Mouse (Mus musculus) fat pad, adult 2 months (tissue): ENCODE data around the gene Sohlh2.
"Not testable (repeated sequence)": the region's sequence is repeated elsewhere in the genome, so short reads cannot be mapped to it uniquely, and the experiment has no call there.

Source experiments
- DNase-seq: peaks from one replicate; pipeline ENCODE4 v3.0.0-alpha.2; 2011; ENCODE audit warnings: low read depth, low spot score; ENCODE audit errors: extremely low read depth

Gene Sohlh2

DNA sequence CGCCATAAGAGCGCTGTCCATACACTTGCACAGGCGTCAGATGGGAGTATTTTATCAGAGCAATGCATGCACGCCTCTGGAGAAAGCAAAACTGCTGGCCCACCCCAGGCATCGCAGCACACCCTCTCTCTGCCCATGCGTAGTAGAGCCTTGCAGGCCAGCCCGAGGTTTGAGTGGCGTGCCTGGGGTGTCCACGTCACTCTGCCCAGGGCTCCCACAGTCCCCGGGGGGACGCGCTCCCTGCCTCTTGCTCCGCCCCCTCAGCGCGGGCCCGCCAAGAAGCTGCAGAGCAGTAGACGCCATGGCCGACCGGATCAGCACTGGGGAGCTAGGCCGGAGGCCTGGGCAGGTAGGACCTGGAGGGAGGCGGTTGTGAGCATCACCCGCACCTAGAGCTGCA, at the start of gene Sohlh2:
Gene Sohlh2, plus strand, starts transcription at position 263 of the 400 bp plus-strand sequence.
- DNase-seq = no peak

DNA sequence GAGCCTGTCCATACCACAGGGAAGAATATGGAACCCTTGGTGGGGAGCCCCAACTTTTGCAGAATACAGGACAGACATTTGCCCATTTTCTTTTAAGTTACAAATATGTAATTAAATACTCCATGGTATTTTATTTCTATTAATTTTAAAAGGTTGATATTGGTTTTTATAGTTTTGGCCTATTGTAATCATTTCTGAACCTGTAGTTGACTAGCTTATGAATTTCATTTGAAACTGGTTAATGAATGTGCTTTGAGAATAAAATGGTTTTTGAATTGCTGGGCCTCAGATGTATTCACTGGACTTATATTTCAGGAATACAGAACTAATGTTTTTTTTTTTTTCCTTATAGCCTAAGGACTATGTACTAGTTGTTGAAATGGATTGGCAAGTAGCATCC, 44.8 kb upstream of the Sohlh2 start, which contains the start of gene Ccdc169:
Gene Ccdc169, plus strand, starts transcription at position 301 of the 400 bp plus-strand sequence.
- DNase-seq = no peak

DNA sequence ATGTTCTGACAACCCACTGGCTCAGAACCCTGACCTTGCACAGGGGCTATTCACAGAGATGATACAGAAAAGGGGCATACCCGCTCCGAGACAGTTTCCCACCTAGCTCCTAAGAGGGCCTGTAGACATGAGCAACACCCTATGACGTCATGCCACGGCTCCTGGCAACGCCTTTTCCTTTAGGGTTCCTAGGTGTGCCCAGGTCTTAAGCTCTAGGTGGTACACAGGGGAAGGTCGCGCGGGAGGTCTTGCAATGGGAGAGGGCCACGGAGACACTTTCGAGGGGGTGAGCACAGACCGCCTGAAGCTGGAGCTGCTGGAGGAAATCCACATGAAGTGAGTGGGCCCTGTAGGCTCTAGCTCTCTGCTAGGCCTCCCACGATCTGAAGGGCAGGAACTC, 42.0 kb upstream of the Sohlh2 start:
- no peak for DNase-seq

DNA sequence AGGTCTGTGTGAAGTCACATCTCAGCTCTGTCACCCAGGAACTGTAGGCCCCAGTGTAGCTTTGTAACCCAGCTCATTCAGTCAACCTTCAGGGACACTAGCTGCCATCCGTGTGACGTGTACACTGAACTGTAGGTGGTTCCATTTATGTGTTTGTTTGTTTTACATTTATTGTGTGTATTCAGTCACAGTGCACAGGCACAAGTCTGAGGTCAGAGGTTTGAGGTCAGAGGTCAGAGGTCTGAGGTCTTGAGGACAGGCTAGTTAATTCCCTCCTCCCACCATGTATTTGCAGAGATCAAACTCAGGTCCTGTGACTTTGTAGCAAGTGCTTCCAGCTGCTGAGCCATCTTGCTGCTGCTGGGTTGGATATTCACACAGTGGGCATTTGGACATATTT, 40.4 kb upstream of the Sohlh2 start:
- no peak for DNase-seq

DNA sequence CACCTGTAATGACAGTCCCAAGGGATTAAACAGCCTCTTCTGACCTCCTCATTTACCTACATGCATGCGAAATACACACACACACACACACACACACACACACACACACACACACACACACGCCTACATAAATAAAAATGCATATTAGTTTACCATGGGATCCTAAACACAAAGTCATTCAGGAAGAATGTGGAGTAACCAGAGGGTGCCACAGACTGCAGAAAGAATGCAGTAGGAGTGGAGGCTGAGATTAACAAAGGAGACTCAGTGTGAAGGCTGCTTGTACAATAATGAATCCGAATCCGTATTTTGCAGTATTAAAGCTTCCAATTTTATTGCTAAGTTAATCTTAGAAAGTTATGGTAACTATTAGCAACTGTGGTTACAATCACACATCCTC, 36.9 kb upstream of the Sohlh2 start:
- DNase-seq = no peak

- DNase-seq = peak; percentile 43
Observed at GRCm38 (mm10) chr3:55146441-55146840, 35.4 kb upstream of the Sohlh2 start.

DNA sequence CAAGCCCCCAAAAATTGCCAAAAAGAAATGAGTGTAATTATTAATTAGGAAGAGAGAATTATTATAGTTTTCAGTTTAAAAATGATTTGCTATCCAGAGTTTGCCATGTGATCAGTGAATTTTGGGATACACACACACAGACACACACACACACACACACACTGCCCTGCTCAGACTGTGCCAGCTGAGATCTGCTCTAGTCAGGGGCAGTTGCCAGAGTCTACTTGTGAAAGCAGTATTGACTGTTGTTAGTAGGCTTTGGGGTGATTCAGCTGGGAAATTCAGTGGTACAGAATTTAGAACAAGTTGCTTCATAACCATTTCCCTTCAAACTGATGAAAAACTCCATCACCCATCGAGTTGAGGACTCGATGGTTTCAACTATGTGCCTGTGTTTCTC, 34.7 kb upstream of the Sohlh2 start:
- no peak for DNase-seq

GRCm38 (mm10) chr3:55148091-55148490, 33.7 kb upstream of the Sohlh2 start:
- DNase-seq = no peak

DNA sequence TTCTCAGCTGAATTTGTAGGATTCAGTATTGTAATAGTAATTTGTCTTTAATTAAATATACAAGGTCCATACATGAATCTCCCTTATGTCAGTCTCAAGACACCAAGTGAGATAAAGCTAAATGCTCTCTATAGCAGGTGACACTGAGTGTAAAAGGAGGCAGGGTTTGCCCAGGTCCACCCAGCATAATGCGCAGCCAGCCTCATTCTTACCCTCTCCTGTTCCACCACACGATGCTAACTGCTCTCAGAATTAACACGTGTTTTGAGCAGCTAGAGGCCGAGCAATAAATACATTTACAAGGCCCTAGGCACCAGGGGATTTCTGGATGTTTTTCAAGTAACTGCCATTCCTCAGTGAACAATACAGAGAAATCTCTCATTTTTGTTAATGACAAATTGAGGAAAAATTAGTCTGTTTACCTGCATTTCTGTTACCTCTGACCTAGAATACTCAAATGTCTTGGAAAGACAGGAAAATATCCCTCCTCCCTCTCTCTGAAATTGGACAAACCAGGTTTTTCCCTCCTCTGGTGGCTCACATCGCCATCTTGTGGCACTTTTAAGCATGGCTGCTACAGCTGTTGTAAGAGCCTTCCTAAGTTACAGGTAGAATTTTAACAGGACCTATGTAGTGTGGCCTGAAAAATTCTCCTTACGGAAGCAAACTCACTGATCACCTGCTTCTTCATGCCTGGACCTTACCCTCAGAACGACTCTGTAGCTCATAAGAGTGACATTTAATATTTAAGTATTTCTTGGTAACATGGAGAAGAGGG, 30.0 kb upstream of the Sohlh2 start:
- DNase-seq = no peak

DNA sequence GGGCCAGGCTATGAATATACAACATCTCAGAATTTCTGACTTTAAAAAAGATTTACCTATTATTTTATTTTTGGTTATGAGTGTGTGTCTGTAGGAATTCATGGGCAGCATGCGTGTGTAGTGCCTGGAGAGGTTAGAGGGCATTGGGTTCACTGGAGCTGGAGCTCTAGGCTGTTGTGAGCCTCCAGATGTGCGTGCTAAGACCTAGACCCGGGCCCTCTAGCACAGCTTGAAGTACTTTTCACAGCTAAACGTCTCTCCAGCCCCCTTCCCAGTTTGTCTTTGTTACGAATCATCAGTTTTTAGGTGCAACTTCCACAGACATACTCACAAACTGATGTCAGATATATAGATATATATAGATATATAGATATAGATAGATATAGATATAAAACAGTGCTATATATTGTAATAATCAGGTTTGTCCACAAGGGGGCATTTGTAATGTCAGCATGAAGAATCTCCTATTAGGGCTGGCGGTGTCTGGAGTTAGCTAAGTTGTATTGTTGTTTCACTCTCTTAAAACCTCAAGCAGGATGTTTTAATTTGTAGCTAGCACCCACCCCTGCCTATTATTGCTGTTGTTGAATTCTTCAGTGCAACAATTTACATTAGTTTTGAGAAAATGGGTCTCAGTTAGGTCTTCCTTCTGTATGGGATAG, 29.0 kb upstream of the Sohlh2 start:
- no peak for DNase-seq

- DNase-seq = no peak
Observed at GRCm38 (mm10) chr3:55154163-55154562, 27.7 kb upstream of the Sohlh2 start.

GRCm38 (mm10) chr3:55157413-55157812, 24.4 kb upstream of the Sohlh2 start:
- no peak for DNase-seq

- DNase-seq = no peak
Observed at GRCm38 (mm10) chr3:55161144-55161543, 20.7 kb upstream of the Sohlh2 start.

DNA sequence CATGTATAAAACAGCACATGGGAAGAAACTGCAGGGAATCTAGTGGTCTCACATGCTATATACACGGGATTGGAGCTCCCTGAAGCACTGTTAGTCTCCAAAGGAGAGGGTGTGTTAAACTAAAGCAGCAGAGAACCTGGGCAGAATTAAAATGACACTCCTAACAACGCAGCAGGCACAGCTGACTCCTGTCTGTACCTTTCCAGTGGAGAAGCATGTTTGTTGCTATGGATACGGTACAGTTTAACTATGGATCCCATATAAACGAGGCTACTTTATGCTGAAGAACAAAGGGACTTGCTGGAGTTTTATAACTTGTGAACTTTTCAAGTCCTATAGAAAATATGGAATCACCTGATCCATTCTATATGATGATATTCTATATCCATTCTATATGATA, 18.3 kb upstream of the Sohlh2 start:
- no peak for DNase-seq

- DNase-seq = no peak
Observed at GRCm38 (mm10) chr3:55172478-55172877, 9.3 kb upstream of the Sohlh2 start.

DNA sequence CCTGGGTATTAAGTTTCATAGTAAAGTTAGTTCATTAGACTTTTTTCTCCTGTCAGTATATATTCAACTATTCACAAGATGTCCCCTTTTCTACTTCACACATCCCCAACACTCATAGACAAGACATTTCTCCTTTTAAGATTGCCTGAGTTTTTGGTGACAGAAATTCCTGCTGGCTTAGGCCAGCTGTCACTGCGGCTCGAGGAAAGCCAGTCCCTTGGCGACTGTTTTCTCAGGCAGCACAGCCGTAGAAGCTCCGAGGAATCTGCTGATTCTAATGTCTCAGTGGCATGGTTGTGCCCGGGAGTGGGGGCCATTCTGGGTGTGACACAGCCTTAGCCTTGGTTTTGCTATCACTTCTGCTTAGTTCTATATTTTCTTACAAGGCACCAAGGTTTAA, 4.6 kb upstream of the Sohlh2 start:
- no peak for DNase-seq

- DNase-seq = no peak
Observed at GRCm38 (mm10) chr3:55191668-55192067, 9.8 kb downstream of the Sohlh2 start.

DNA sequence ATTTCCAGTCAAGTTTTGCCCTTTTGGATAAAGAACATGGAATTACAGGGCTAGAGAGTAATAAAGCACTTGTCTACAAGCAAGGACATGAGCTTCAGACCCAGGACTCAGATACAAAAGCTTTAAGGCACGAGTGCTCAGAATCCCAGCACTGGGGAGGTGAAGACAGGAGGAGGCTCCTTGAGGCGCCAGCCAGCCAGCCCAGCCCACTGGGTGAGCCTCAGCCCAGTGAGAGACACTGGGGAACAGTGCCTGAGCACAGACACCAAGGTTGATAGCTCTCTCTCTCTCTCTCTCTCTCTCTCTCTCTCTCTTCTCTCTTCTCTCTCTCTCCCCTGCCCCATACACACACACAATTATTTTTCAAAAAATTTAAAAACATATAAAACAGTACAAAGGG, 11.5 kb downstream of the Sohlh2 start:
- DNase-seq = no peak

DNA sequence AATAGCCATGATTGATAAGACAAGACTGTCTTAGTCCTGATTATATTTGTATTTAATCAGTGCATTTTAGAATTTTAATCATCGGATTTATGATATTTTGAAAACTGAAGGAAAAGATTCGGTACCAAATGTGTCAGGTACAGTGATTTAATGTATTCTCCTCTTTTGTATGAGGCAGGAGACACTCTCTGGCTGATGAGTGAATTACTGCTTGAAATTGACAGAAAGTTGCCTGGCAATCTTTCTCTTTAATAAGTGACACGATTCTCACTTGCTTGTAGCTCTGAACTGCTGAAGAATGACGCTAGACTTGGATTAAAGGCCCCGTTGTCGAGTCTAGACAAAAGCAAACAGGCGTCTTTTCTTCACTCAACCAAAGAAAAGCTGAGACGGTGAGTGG, 13.0 kb downstream of the Sohlh2 start:
- DNase-seq = no peak

DNA sequence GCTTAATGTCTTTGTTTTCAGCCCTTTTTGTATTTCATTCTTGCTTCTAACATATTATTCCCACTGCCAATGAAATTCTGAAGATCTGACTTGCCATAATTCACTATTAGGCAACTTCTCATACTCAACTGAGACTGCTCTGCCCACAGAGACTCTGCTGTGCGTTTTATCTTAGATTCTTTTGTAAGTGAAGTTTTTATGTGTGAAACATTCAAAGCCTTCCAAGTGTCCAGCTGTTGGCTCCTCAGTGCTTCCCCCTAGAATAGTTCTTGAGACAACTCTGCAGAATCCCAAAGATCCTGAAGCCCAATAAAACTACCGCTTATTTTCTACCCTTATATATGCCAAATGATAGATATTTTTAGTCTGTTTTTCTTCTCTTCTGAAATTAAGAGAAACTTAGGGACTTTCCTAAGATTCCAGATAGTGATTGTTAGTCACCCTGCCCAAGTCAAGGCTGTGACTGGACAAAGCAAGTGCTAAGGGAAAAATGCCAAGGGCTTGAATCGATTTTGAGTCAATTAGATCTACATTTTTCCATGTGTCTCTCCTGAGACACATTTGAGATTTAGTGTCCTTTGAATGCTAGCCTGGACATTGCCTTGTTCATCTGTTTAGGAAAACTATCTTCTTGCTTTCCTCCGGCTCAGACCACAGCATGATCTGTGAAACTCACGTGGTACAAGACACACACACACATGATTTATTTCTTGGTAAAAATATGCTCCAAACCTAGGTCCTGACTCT, 13.9 kb downstream of the Sohlh2 start:
- no peak for DNase-seq

DNA sequence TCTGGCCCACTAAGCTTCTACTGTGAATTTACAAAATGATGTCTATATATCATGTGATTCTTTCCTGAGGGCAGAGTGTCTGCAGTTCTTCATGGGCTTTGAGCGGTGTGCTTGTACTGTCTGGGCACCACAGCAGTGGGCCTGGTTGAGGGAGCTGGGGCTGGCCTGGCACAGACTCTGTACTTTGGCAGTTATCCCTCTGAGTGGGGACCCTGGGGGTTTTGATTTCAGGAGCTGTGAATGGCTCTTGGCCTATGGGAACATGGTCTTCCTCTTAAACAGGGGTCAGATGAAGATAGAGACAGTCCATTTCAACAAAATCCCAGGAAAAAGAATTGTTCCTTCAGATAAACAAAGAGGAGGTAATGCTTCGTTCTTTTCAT, 14.5 kb downstream of the Sohlh2 start:
- DNase-seq = no peak

DNA sequence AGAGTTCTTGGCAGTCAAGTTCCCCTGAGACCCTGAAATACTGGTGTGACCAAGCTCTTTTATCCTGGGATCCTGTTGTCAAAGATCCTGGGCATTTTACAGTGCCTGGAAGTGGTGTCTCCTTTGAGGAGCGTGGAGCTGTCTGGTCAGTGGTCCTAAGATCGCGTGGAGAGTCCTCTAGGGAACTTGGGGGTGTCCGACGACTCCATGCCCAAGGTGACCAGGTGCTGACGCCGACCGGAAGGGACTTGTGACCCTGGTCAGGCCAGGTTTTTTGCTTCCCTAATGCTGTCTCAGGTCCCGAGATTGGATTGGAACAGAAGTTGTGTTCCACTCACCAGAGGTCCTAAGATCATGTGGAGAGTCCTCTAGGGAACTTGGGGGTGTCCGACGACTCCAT, 21.8 kb downstream of the Sohlh2 start:
- not testable (repeated sequence) for DNase-seq
